Mouse (Mus musculus): Measurements from ENCODE around the gene Grip2.

DNA sequence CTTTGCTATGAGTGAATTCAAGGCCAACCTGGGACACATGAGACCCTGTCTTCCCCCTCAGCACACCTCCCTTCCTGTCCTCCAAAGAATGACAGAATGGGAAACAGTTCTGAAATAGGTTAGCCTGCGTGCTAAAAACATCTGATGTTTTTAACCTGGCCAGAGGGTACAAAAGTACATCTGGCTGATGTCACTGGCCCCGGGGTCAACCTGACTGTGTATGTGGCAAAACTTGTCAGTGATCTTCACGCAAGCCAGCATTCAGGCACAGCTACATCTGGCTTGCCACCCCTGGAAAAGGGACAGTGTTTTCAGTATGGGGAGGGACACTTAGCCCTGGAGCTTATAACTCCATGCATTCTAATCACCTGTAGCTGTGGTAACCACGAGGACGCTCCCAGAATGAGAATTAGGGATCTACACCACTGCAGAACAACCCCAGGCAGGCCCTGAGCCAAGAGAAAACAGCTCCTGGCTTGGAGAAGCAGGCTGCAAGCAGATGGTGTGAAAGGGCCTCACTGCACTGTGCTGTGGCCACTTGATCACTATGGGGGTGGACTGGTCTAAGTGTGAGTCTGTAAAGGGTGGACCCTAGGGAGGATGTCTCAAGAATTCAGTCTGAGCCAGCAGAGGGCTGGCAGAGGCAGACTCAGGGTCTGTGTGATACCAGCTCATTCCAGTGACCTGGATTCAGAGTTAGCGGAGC, 107.9 kb downstream of the Grip2 start:
- no peak for TF ChIP-seq CTCF (conservative IDR thresholded peaks at IDR 0.05 in 1 of 2, IDR thresholded peaks at IDR 0.05 in 1 of 2; ENCODE audit: low read depth in 2 of 2, low read length in 2 of 2)
- no peak for TF ChIP-seq SIN3A (IDR thresholded peaks at IDR 0.05; ENCODE audit: low read length)
- no peak for TF ChIP-seq MAFK (IDR thresholded peaks at IDR 0.05; ENCODE audit: insufficient replicate concordance, low read length)

Data from CH12.LX (cell line).